Mouse (Mus musculus) limb, embryonic 13.5 days (tissue): ENCODE measurements at regions not wholly inside any gene's neighbourhood (a gene's known extent, or its start where the extent isn't known, plus 50 kb on each side); places are given as distances from the start of the nearest gene placed in this dataset.

Experiments used
- ATAC-seq: fragments of 200-750 bp; cut with Nextera tagmentation; 2 replicates; pipeline ENCODE4 v1.8.0; 2017; ENCODE audit warnings: low read depth, moderate number of reproducible peaks, moderate TSS enrichment; ENCODE audit not compliant: low FRiP score
- H3K27ac ChIP-seq: fragments of 300-500 bp; sonication (generic); 2 replicates; pipeline ENCODE4 v1.5.1; 2015; ENCODE audit warnings: inconsistent platforms, mild to moderate bottlenecking, moderate library complexity
- H3K27me3 ChIP-seq: fragments of 300-500 bp; sonication (generic); 2 replicates; pipeline ENCODE4 v1.6.1; 2015; ENCODE audit warnings: mild to moderate bottlenecking, inconsistent platforms
- H3K36me3 ChIP-seq: fragments of 300-500 bp; sonication (generic); 2 replicates; pipeline ENCODE4 v1.6.1; 2015; ENCODE audit warnings: inconsistent platforms, mild to moderate bottlenecking, moderate library complexity
- H3K4me1 ChIP-seq: fragments of 300-500 bp; sonication (generic); 2 replicates; pipeline ENCODE4 v1.6.1; 2015; ENCODE audit warnings: inconsistent platforms
- H3K4me2 ChIP-seq: fragments of 300-500 bp; sonication (generic); replicated peaks from 2 replicates; pipeline ENCODE4 v1.6.1; 2015; ENCODE audit warnings: inconsistent platforms, mild to moderate bottlenecking, moderate library complexity
- H3K4me3 ChIP-seq: fragments of 300-500 bp; sonication (generic); 2 replicates; pipeline ENCODE4 v1.5.1; 2015; ENCODE audit warnings: moderate library complexity, mild to moderate bottlenecking, inconsistent platforms
- H3K9ac ChIP-seq: fragments of 300-500 bp; sonication (generic); 2 replicates; pipeline ENCODE4 v1.6.1; 2015; ENCODE audit warnings: mild to moderate bottlenecking, inconsistent platforms
- H3K9me3 ChIP-seq: fragments of 300-500 bp; sonication (generic); 2 replicates; pipeline ENCODE4 v1.6.1; 2016; ENCODE audit warnings: inconsistent platforms
- WGBS: fragments of 180-500 bp; shearing (Covaris S2); methylation state at CpG from one replicate; pipeline ENCODE4 v1.1.7; 2015; 5-methylcytosine and 5-hydroxymethylcytosine counted together

DNA sequence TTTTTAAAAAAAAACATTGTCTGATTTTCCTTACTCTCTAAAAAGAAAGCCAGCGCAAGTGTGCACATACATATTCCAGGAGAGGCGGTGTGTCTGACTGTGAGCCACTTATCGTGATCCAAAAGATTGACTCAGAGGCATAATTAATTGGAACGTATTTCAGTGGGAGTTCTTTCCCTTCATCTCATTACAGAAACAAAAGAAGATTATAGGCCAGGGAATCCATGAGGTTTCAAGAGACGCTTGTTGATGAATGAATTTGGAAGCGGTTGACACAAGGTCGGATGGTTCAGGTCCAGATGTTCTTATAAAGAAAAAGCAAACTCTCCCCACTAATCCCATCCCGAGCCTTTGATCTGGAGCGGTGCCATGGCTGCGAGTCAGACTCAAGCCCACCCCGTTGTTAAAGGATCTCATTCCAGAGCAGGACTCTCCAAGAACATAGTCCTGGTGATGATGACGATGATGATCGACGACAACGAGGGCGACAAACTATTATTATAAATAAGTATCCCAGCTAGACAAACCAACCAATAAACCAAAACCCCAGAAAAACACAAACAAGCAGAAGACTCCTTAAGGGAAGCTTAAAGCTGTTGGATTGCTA, 240.1 kb upstream of the Habp2 start:
- Histone ChIP-seq H3K27ac (no peak overlapping the region), H3K4me3 (no peak overlapping the region), H3K9me3 (no peaks in the 10 kb centered on the region), H3K4me2 (no peak overlapping the region), H3K9ac (no peak overlapping the region), H3K36me3 (no peaks in the 10 kb centered on the region), H3K4me1 (peaks cover 10% of the 10 kb centered on the region; the same call in 1 of the 2 replicates), H3K27me3 (no peaks in the 10 kb centered on the region)
- WGBS, result 76% methylated on average over 16 of the region's 16 CpGs
- no peak for ATAC-seq

DNA sequence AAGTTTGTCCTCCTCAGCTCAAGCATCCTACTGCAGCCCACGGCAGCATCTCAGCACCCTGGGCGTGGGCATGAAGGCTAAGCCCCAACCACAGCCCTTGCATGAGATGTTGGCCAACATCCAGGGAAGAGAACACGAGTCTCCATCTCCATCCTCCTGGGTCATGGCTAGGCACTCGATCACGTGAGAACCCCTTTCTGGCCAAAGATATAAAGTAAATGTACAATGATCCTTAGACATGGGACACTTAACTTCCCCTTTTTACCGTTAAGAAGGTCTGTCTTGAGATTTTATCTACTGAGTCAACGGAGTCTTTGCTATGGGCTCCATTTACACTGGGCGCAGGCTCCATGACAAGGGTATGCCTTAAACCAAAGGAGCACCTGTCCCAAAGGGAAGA, 232.8 kb upstream of the Habp2 start:
- no peak overlapping the region for H3K4me2 ChIP-seq
- ATAC-seq, result no peak
- no peaks in the 10 kb centered on the region for H3K9me3 ChIP-seq
- H3K36me3 ChIP-seq, result no peaks in the 10 kb centered on the region
- no peak overlapping the region for H3K4me3 ChIP-seq
- H3K27me3 ChIP-seq, result 0 out of 2 replicates have a peak, but pooled peaks cover 6% of the 10 kb centered on the region
- 90% methylated on average over 8 of the region's 8 CpGs for WGBS
- no peak overlapping the region for H3K27ac ChIP-seq
- H3K9ac ChIP-seq, result no peak overlapping the region
- 0 out of 2 replicates have a peak, but pooled peaks cover 3% of the 10 kb centered on the region for H3K4me1 ChIP-seq

DNA sequence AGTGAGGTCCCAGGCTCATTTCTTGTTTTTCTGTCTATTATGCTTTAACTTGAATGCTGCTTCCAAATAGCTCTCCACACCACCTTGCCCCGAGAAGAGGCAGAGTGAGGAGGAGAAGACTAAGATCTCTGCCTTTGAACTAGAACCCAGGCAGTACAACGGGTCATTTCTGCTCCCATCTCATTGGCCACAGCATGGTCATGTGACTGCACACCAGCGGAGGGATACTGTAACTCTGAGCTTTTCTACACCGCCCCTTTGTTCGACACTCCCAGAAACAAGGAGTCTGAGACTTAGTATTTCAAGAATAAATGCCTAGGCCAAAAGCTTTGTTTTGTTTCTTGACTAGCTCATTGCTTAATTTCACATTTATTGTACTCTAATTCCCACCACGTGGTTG, 230.5 kb upstream of the Habp2 start:
- no peak overlapping the region for H3K4me3 ChIP-seq
- H3K36me3 ChIP-seq, result no peaks in the 10 kb centered on the region
- ATAC-seq, result no peak
- 0 out of 2 replicates have a peak, but pooled peaks cover 6% of the 10 kb centered on the region for H3K27me3 ChIP-seq
- no peak overlapping the region for H3K9ac ChIP-seq
- H3K9me3 ChIP-seq, result no peaks in the 10 kb centered on the region
- 0 out of 2 replicates have a peak, but pooled peaks cover 3% of the 10 kb centered on the region for H3K4me1 ChIP-seq
- no peak overlapping the region for H3K4me2 ChIP-seq
- 77% methylated on average over 6 of the region's 6 CpGs for WGBS
- H3K27ac ChIP-seq, result no peak overlapping the region

DNA sequence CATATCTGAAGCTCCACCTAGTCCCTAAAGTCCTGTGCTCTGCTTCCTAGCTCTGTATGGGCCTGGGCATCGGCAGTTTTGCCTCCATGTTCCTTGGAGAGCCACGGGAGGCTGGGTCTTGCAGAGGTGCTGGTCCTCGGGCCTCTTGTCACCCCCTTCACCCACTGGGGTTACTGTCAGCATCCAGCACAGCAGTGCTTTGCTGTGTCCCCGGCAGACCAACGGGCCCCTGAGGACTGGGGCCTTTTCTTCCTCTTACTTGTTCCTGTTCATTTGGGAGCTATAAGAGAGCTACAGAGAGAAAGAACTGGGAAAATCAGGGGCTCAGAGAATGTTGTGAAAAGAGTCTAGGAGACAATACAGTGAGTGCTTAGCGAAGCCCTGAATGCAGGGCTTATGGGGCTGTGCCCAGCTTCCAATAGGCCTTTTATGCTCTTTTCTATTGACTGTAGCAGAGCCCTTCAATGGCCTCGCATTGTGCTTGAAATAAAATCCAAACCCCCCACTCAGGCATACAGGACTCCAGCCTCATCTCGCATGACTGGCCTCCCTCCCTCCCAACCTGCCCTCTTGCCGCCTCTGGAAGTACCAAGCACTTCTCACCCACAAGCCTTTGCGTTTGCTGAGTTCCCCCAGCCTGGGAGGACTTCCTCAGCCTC, 224.9 kb upstream of the Habp2 start:
- WGBS, result 71% methylated on average over 10 of the region's 10 CpGs
- no peak for ATAC-seq
- no peak overlapping the region for H3K4me3 ChIP-seq

DNA sequence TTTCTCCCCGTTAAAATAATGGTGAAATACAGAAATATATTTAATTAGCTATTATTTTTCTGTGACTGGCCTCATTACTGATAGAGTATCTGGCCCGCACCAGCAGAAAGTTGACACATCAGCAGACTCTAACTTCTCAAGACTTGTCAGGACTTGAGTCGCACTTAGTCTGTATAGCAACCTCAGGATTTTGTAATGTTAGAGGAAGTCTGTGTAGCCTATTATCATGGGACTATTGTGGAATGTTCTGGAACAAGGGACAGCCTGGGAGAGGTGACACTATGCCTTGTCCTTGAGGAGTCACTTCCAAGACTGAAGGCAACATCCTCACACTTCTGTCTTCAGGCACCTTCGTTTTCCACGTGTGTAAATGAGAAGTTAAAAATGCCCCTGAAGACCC, 223.8 kb upstream of the Habp2 start:
- H3K27ac ChIP-seq, result no peak overlapping the region
- H3K27me3 ChIP-seq, result peaks cover 15% of the 10 kb centered on the region
- H3K9me3 ChIP-seq, result no peaks in the 10 kb centered on the region
- 68% methylated on average over 5 of the region's 5 CpGs for WGBS
- no peak for ATAC-seq
- H3K4me1 ChIP-seq, result peaks cover 21% of the 10 kb centered on the region
- H3K4me3 ChIP-seq, result no peak overlapping the region
- H3K9ac ChIP-seq, result no peak overlapping the region
- no peak overlapping the region for H3K4me2 ChIP-seq
- no peaks in the 10 kb centered on the region for H3K36me3 ChIP-seq

More for the DNA sequence above, 224.9 kb upstream of the Habp2 start:
- no peaks in the 10 kb centered on the region for H3K36me3 ChIP-seq
- no peak overlapping the region for H3K27ac ChIP-seq
- no peak overlapping the region for H3K4me2 ChIP-seq
- peaks cover 15% of the 10 kb centered on the region for H3K27me3 ChIP-seq
- H3K9ac ChIP-seq, result no peak overlapping the region
- H3K9me3 ChIP-seq, result no peaks in the 10 kb centered on the region
- peaks cover 18% of the 10 kb centered on the region for H3K4me1 ChIP-seq

DNA sequence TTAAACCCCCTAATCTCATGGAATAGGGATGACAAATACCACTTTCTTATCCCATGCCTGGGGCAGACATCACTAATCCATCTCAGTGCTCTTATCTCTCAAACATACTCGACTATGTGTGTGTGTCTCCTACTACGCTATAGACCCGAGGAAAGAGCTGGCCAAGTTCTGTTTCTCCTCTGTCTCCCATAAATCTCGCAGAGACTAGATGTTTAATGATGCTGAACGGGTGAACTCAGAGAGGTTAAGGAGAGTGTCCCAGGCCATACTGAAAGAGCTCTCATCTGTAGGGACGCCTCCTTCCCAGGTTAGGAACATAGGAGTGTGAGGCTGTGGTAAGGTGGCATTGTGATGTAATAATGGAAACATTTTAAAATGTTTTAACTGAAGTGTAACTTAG, 221.2 kb upstream of the Habp2 start:
- Histone ChIP-seq H3K4me3 (no peak overlapping the region), H3K36me3 (no peaks in the 10 kb centered on the region), H3K9ac (no peak overlapping the region), H3K27me3 (peaks cover 24% of the 10 kb centered on the region), H3K27ac (no peak overlapping the region), H3K4me2 (no peak overlapping the region), H3K4me1 (peaks cover 32% of the 10 kb centered on the region), H3K9me3 (no peaks in the 10 kb centered on the region)
- 53% methylated on average over 6 of the region's 6 CpGs for WGBS
- ATAC-seq, result no peak

DNA sequence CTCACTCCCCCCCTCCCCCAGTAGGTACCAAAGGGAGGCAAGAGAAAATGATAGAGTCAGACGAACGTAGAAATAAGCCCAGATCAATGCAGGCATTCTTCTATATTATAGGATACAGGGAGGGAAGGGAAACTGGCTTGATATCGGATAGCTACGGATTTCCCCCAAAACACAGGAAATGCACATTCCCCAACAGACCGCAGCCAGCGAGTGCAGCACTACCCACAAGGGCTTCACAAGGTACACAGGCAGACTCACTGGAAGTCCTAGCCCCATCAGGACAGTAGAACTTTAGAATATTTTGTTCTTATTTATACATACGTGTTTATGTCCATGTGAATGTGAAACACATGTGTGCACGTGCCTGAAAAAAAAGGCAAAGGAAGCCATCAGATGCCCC, 218.8 kb upstream of the Habp2 start:
- Histone ChIP-seq H3K27me3 (peaks cover 22% of the 10 kb centered on the region), H3K4me1 (peaks cover 38% of the 10 kb centered on the region), H3K9ac (no peak overlapping the region), H3K4me2 (no peak overlapping the region), H3K4me3 (no peak overlapping the region), H3K9me3 (no peaks in the 10 kb centered on the region), H3K27ac (no peak overlapping the region), H3K36me3 (no peaks in the 10 kb centered on the region)
- 57% methylated on average over 8 of the region's 8 CpGs for WGBS
- ATAC-seq, result no peak

DNA sequence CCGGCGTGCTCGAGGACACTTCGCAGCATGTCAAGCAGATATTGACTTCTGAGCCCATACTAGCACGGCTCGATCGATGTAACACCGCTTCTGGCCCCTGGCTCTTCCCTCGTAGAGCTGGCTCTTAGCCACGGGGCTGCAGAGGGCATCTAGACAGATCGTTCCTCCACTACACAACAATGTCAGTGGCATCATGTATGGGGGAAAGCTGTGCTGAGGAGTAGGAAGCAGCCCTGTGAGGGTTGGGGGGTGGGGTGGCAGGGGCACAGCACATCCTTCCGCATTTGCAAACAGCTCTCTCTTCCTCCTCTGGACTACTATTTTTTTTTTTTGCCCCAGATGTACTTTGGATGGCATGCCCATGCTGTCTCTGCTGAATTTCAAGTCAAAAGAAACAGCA, 218.1 kb upstream of the Habp2 start:
- ATAC-seq, result no peak
- Histone ChIP-seq H3K4me2 (no peak overlapping the region), H3K9me3 (no peaks in the 10 kb centered on the region), H3K9ac (no peak overlapping the region), H3K27ac (no peak overlapping the region), H3K36me3 (no peaks in the 10 kb centered on the region), H3K4me1 (peaks cover 31% of the 10 kb centered on the region), H3K27me3 (peaks cover 26% of the 10 kb centered on the region), H3K4me3 (no peak overlapping the region)
- WGBS, result 77% methylated on average over 12 of the region's 12 CpGs

DNA sequence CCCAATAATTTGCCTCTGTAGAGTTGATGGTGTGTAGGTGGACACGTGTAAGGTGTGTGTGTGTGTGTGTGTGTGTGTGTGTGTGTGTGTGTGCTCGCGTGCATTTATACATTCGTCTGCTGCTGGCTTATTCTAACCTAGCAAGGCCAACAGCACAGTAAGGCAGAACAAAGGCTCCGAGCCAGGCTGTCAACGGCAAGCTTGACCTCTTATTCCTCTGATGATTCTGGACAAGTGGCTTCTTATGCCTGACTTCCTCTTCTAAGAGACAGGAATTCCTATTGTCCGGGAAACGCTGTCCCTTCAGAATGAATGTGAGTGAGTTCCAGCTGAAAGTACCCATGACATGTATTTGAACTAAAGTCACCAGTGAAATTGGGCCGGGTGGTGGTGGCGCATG, 217.7 kb upstream of the Habp2 start:
- H3K27me3 ChIP-seq, result peaks cover 30% of the 10 kb centered on the region
- peaks cover 31% of the 10 kb centered on the region for H3K4me1 ChIP-seq
- H3K36me3 ChIP-seq, result no peaks in the 10 kb centered on the region
- WGBS, result 79% methylated on average over 10 of the region's 10 CpGs
- H3K4me2 ChIP-seq, result no peak overlapping the region
- no peak for ATAC-seq
- H3K9ac ChIP-seq, result no peak overlapping the region
- H3K9me3 ChIP-seq, result no peaks in the 10 kb centered on the region
- H3K4me3 ChIP-seq, result no peak overlapping the region
- no peak overlapping the region for H3K27ac ChIP-seq

DNA sequence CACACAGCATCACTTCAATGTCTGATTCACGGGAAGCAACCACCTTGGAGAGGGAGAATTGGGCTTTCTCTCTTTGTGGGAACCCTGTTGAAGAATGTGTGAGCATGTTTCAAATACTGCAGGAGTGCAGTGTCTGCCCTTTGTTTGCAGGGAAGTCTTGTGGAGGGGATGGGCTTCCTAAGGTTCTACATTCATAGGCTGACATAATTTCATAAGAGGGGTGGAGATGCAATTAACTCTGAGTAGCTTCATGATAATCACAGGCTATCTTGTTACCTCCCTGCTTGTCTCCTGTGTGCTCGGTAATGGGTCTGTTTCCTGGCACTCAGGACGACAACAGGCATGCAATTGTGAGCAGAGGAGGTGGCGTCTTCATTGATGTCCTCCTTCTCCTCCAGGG, 215.6 kb upstream of the Habp2 start:
- H3K4me3 ChIP-seq, result no peak overlapping the region
- H3K27ac ChIP-seq, result no peak overlapping the region
- no peaks in the 10 kb centered on the region for H3K36me3 ChIP-seq
- H3K4me1 ChIP-seq, result peaks cover 31% of the 10 kb centered on the region
- H3K9ac ChIP-seq, result no peak overlapping the region
- H3K27me3 ChIP-seq, result peaks cover 36% of the 10 kb centered on the region
- H3K9me3 ChIP-seq, result no peaks in the 10 kb centered on the region
- no peak for ATAC-seq
- WGBS, result 39% methylated on average over 4 of the region's 4 CpGs
- H3K4me2 ChIP-seq, result peak overlapping the region; percentile 30; the same call in 1 of the 2 replicates

DNA sequence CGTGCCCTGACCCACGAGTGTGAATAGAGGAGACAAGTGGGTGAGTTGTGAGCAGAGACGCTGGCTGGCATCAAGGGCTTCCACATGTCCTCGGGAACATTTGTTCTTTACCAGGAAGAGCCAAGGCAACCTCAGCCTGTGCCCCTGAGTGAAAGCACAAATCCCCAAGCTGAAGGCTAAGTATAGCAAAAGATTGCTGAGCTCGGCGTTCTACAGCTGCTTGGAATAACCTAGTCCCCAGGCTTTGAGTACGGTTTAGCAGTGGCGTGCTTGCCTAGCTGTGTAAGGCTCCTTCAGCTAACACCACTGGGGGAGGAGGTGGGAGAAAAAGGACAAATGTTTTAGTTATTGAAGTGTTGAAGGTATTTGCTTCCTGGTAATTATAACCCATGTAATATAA, 210.8 kb upstream of the Habp2 start:
- peaks cover 36% of the 10 kb centered on the region for H3K27me3 ChIP-seq
- ATAC-seq, result no peak
- H3K36me3 ChIP-seq, result no peaks in the 10 kb centered on the region
- H3K27ac ChIP-seq, result no peak overlapping the region
- 73% methylated on average over 8 of the region's 8 CpGs for WGBS
- no peak overlapping the region for H3K4me2 ChIP-seq
- peaks cover 9% of the 10 kb centered on the region for H3K4me1 ChIP-seq
- H3K4me3 ChIP-seq, result no peak overlapping the region
- H3K9me3 ChIP-seq, result no peaks in the 10 kb centered on the region
- no peak overlapping the region for H3K9ac ChIP-seq

DNA sequence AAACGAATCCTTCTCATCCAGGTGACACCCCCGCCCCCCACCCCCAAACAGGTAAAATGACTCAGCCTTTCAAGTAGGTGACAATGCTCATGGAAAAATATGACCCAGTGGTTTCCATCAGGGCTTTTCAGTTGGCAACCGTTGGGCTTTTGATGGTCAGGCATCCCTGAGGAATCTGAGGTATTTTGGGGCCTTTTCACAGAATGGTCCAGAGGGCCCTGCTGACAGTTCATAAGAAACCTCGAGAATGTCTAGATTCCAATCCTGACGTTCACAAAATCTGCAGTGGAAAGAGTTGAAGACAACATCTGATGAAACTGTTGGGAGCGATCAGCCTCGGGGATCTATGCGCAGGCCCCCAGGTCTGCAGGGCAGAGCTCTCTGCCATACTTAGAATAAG, 209.4 kb upstream of the Habp2 start:
- no peak for ATAC-seq
- peaks cover 43% of the 10 kb centered on the region for H3K27me3 ChIP-seq
- 74% methylated on average over 8 of the region's 8 CpGs for WGBS

More for the DNA sequence above, 209.4 kb upstream of the Habp2 start:
- Histone ChIP-seq H3K4me1 (no peaks in the 10 kb centered on the region), H3K36me3 (no peaks in the 10 kb centered on the region), H3K9ac (no peak overlapping the region), H3K27ac (no peak overlapping the region), H3K4me3 (no peak overlapping the region), H3K4me2 (no peak overlapping the region), H3K9me3 (no peaks in the 10 kb centered on the region)
